ENCODE assay signal across 10 mouse cellular contexts in genomic region chr5:123122181-123122580, GRCm38 (mm10). TPM values are rescaled to one million over a fixed set of nuclear protein-coding genes. Genes with fewer than 3 reads are reported as not detected.
DNase-seq lines count a peak whose midpoint lies in the region.
"Had no signal": no experiment of that assay in that cellular context is flagged by ENCODE, and none has a peak within 500 bp of the region (broad histone marks: within the 10 kb centered on the region; RNA-seq: fewer than 3 reads in every experiment).

No protein-coding gene starts in this region.

- no peaks in the 10 kb centered on the region for H3K27me3 ChIP-seq in limb, embryonic 10.5 days (ENCODE audit: low read depth, poor library complexity, severe bottlenecking)

- peak; percentile 39 for DNase-seq in kidney, postnatal 10 days
- DNase-seq in kidney, adult 11 months = no peak
- peak; percentile 66 to 69 for DNase-seq in B cell, adult 2 months
- peak; percentile 74 for DNase-seq in ES-CJ7 (ENCODE audit: low read depth, low spot score)
- peak; percentile 71 for DNase-seq in naive thymus-derived CD4-positive, alpha-beta T cell, adult 2 months (ENCODE audit: low read depth)
- DNase-seq in limb, embryonic 10.5 days (ENCODE audit: low spot score) = no peak
- no peak for DNase-seq in urinary bladder, adult 2 months (ENCODE audit: low spot score)
- no peak for DNase-seq in embryo, embryonic 9.5 days (ENCODE audit: extremely low spot score)
- DNase-seq: heart, postnatal 10 days; kidney, postnatal 14 days had no signal

- H3K9me3 ChIP-seq in limb, embryonic 10.5 days (replicated peaks) = no peaks in the 10 kb centered on the region; the same call in 1 of the 2 replicates

- H3K4me3 ChIP-seq in limb, embryonic 10.5 days = no peak overlapping the region

- H3K27ac ChIP-seq in limb, embryonic 10.5 days = no peak overlapping the region

- no peaks in the 10 kb centered on the region for H3K4me1 ChIP-seq in limb, embryonic 10.5 days

- 93% methylated on average over 4 of the region's 4 CpGs for WGBS in limb, embryonic 10.5 days

- H3K36me3 ChIP-seq in limb, embryonic 10.5 days = peaks cover 30% of the 10 kb centered on the region

RNA-seq across cellular contexts. Expression of gene Rhof, which starts 10.3 kb away (rescaled TPM):
- polyA plus RNA-seq in limb, embryonic 10.5 days (2016; fragmentation: Nextera tagmentation; extraction: Ambion mirVana) = 1.8 and 2.0 TPM in 2 replicates
- polyA plus RNA-seq in urinary bladder, adult 2 months (2012; rRNA removed) = 1.6 and 1.8 TPM in 2 replicates

RNA-seq across cellular contexts. Expression of gene Setd1b, which starts 19.8 kb away (rescaled TPM):
- polyA plus RNA-seq in limb, embryonic 10.5 days (2016; fragmentation: Nextera tagmentation; extraction: Ambion mirVana) = 9.4 and 10.6 TPM in 2 replicates
- polyA plus RNA-seq in urinary bladder, adult 2 months (2012; rRNA removed) = 3.1 and 10.4 TPM in 2 replicates

RNA-seq across cellular contexts. Expression of gene Psmd9, which starts 47.0 kb away (rescaled TPM):
- 90.1 and 92.0 TPM in 2 replicates for polyA plus RNA-seq in limb, embryonic 10.5 days (2016; fragmentation: Nextera tagmentation; extraction: Ambion mirVana)
- 24.8 and 26.7 TPM in 2 replicates for polyA plus RNA-seq in urinary bladder, adult 2 months (2012; rRNA removed)

RNA-seq across cellular contexts. Expression of gene Tmem120b, which starts 54.0 kb away (rescaled TPM):
- polyA plus RNA-seq in limb, embryonic 10.5 days (2016; fragmentation: Nextera tagmentation; extraction: Ambion mirVana) = 9.7 and 12.4 TPM in 2 replicates
- 7.5 and 14.4 TPM in 2 replicates for polyA plus RNA-seq in urinary bladder, adult 2 months (2012; rRNA removed)

Comparison
In these comparisons a context has a peak if more than half of its experiments do, and no peak if none do; other contexts are left out.
1. DNase-seq: peak in kidney, postnatal 10 days (single experiment), B cell, adult 2 months (2 of 2), ES-CJ7 (single experiment) and naive thymus-derived CD4-positive, alpha-beta T cell, adult 2 months (single experiment); none in kidney, adult 11 months (single experiment), limb, embryonic 10.5 days (single experiment), urinary bladder, adult 2 months (single experiment) and embryo, embryonic 9.5 days (single experiment).